Mouse (Mus musculus) gastrocnemius, adult 2 months (tissue): ENCODE measurements at regions not wholly inside any gene's neighbourhood (a gene's known extent, or its start where the extent isn't known, plus 50 kb on each side); places are given as distances from the start of the nearest gene placed in this dataset.

ENCODE experiments used
- DNase-seq: peaks from one replicate; pipeline ENCODE4 v3.0.0; 2022
- H3K27ac ChIP-seq: fragments of 200-600 bp; 2 replicates; pipeline ENCODE4 v1.8.1; 2022; ENCODE audit warnings: mild to moderate bottlenecking
- H3K4me3 ChIP-seq: fragments of 200-600 bp; 2 replicates; pipeline ENCODE4 v1.8.1; 2022; ENCODE audit warnings: mild to moderate bottlenecking, moderate library complexity
- CTCF ChIP-seq: fragments of 200-600 bp; IDR thresholded peaks from 2 replicates; pipeline ENCODE4 v1.8.1; 2022; ENCODE audit warnings: antibody characterized with exemption, mild to moderate bottlenecking, moderate library complexity
- intact Hi-C: fragments of 180-260 bp; cut with DNase I; formaldehyde crosslinking; loops from one replicate; pipeline ENCODE4 v1.15.1; 2025

DNA sequence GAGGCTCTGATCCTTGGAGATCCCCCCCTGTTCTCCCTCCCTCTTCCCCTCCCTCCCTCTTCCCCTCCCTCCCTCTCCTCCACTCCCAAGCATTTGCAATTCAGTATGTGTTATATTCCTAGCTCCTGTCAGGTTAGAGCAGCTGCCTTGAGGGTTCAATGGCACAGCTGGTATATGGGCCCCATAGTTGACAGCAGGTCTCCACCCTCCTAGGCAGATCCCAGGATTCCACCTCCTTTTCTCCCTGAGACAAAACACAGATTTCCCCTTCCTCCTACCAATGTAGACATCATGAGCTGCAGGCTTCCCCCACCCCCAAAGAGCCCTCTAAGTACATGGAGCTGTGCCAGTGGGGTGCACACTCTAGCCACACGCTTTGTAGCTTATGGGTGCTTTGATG is 137.8 kb downstream of the Unc5cl start:
- H3K4me3 ChIP-seq, result no peak overlapping the region
- intact Hi-C loops, result no loop called here
- DNase-seq, result no peak
- TF ChIP-seq CTCF, result no peak
- no peak overlapping the region for H3K27ac ChIP-seq

DNA sequence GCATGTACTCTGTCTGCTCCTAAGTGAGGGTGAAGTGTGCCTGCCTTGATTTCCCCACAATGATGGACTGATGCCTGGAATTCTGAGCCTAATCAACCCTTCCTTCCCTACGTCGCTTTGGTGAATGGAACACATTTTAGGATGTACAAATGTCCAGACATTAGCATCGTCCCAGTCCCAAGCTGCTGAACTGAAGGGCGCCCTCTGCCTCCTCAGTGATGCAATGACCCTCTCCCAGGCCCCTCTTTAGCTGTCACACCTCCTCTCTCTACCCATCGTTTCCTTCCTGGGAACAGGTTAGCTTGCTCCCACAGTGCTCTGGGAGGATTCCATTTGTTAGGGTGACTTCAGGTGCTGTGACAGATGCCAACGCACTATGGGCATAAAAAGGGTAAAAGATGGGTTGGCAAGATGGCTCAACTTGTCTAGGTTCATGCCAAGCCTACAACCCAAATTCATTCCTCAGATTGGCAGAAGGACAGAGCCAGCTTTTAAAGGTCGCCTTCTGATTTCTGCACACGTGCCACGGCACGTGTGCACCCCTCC is 140.8 kb downstream of the Unc5cl start:
- no peak overlapping the region for H3K4me3 ChIP-seq
- intact Hi-C loops, result no loop called here
- no peak for TF ChIP-seq CTCF
- DNase-seq, result no peak
- H3K27ac ChIP-seq, result no peak overlapping the region

- TF ChIP-seq CTCF, result peak; percentile 58
- DNase-seq, result no peak
- H3K27ac ChIP-seq, result no peak overlapping the region
- H3K4me3 ChIP-seq, result no peak overlapping the region
- intact Hi-C loops, result no loop called here
Measured at GRCm38 (mm10) chr17:48596406-48596805, 141.7 kb downstream of the Unc5cl start.

- TF ChIP-seq CTCF, result peak; percentile 36; the same call in 1 of the 2 replicates
- no peak for DNase-seq
- Histone ChIP-seq H3K4me3 (no peak overlapping the region), H3K27ac (no peak overlapping the region)
- intact Hi-C loops, result no loop called here
Measured at GRCm38 (mm10) chr17:48597301-48597700, 142.6 kb downstream of the Unc5cl start.

GRCm38 (mm10) chr17:48598471-48599141 is 143.9 kb downstream of the Unc5cl start:
- TF ChIP-seq CTCF, result no peak
- intact Hi-C loops, result no loop called here
- peak; percentile 65 for DNase-seq

DNA sequence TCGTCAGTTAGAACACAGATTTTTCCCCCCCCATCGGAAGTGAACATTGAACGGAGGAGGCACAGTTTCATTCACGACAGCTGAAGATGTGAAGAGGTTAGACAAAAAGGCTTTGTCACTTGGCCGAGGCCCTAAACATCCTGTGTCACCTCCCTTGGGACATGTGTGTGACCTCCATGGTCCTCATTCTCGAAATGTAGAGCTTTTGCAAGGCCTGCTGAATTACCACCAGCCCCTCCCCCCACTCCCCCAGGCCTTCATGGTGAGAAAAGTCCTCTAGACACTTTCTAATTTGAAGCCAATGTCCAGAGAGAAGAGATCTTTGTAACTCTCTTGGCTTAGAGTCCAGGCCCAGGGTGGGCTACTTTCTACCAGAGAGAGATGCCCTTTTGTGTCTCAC is 145.5 kb downstream of the Unc5cl start:
- intact Hi-C loops, result loop anchor here (5.0 kb wide), 2 partner anchors 63 to 183 kb away; no protein-coding TSS in a partner anchor
- DNase-seq, result no peak
- H3K27ac ChIP-seq, result no peak overlapping the region
- no peak overlapping the region for H3K4me3 ChIP-seq
- TF ChIP-seq CTCF, result no peak

More at GRCm38 (mm10) chr17:48598471-48599141, 143.9 kb downstream of the Unc5cl start:
- H3K27ac ChIP-seq, result peak overlapping the region; percentile 78
- no peak overlapping the region for H3K4me3 ChIP-seq

GRCm38 (mm10) chr17:48602554-48602953 is 147.9 kb downstream of the Unc5cl start:
- Histone ChIP-seq H3K27ac (no peak overlapping the region), H3K4me3 (no peak overlapping the region)
- DNase-seq, result peak; percentile 57
- peak; percentile 77 for TF ChIP-seq CTCF
- intact Hi-C loops, result loop anchor here (2.0 to 5.0 kb wide), 4 partner anchors 65 to 328 kb away; no protein-coding TSS in a partner anchor

DNA sequence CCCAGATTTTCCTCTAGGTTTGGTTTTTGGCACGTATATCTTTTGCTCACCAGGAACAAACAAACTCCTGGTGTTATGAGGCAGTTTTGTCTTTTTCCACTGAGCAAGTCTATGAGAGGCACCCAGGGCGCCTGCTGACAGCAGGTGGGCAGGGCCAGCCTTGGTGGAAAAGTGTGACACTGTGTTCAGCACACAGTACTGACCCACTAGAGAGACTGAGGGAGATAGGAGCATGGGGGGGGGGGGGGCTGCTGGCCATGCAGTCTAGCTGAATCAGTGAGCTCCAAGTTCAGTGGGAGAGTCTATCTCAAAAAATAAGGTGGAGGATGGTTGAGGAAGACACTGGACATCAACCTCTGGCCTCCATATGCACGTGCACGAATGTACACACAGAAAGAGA is 152.1 kb downstream of the Unc5cl start:
- intact Hi-C loops, result no loop called here
- no peak for DNase-seq
- no peak overlapping the region for H3K27ac ChIP-seq
- no peak for TF ChIP-seq CTCF
- no peak overlapping the region for H3K4me3 ChIP-seq

DNA sequence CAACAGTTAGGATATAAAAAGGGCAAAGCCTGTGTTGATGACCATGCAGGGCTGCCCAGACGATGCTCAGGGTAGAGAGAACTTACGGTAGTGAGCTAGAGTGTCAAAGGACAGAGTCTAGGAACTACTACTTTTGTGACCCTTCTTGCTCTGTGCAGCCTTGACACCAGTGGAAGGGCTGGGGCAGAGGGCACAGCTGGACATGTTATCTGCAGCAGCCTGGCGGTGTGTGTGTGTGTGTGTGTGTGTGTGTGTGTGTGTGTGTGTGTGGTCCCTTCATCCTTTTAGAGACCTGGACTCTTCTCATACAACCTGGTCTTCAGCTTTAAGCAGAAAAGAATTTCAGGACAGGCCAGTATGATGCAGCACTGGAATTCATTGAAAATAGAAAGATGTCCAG is 153.6 kb downstream of the Unc5cl start:
- DNase-seq, result no peak
- intact Hi-C loops, result no loop called here
- H3K27ac ChIP-seq, result no peak overlapping the region

DNA sequence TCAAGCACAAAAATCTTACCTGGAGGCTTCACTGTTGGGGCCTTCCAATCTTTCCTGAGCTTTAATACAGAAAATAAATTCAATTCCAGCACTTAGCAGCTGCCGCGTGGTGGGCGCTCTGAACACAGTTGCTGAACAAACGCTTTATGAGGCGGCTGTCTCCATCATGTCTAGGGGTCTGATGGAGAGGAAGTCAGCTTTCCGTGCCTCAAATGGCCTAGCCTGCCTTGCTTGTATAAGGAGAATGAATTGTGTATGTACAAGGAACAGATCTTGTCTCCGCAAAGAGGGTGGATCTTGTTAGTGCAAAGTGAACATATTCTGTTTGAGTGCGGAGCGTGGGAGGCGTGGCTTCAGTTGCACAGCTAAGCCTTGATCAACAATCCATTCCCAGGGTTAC is 155.4 kb downstream of the Unc5cl start:
- Histone ChIP-seq H3K4me3 (no peak overlapping the region), H3K27ac (no peak overlapping the region)
- DNase-seq, result no peak
- TF ChIP-seq CTCF, result no peak
- intact Hi-C loops, result no loop called here

More for the DNA sequence above, 153.6 kb downstream of the Unc5cl start:
- H3K4me3 ChIP-seq, result no peak overlapping the region
- TF ChIP-seq CTCF, result no peak

GRCm38 (mm10) chr17:48610806-48611205 is 156.1 kb downstream of the Unc5cl start:
- no peak for DNase-seq
- intact Hi-C loops, result no loop called here
- no peak for TF ChIP-seq CTCF
- Histone ChIP-seq H3K4me3 (no peak overlapping the region), H3K27ac (no peak overlapping the region)

- no peak overlapping the region for H3K27ac ChIP-seq
- peak; percentile 37 for TF ChIP-seq CTCF
- intact Hi-C loops, result no loop called here
Measured at GRCm38 (mm10) chr17:48613491-48613890, 158.8 kb downstream of the Unc5cl start.

DNA sequence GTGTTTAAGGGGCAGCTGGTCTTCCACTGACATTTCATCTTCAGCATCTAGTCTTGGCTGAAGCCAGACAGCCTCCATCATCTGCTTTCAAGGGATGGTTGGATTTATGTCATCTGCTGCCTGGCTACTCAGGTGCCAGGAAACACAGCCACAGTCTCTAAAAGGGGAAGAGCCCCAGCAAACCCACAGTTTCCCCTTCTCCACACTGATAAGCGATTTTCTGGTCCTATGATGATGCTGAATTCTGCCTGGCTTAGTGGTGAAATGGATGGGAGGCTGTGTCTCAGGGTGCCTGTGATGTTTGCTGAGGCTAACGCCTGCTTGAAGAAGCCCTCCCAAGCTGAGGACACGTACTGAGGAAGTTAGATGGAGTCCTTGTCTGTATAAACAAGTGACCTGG is 160.5 kb downstream of the Unc5cl start:
- no peak for TF ChIP-seq CTCF
- Histone ChIP-seq H3K4me3 (no peak overlapping the region), H3K27ac (no peak overlapping the region)
- no peak for DNase-seq
- intact Hi-C loops, result no loop called here

More at GRCm38 (mm10) chr17:48613491-48613890, 158.8 kb downstream of the Unc5cl start:
- H3K4me3 ChIP-seq, result no peak overlapping the region
- DNase-seq, result no peak

DNA sequence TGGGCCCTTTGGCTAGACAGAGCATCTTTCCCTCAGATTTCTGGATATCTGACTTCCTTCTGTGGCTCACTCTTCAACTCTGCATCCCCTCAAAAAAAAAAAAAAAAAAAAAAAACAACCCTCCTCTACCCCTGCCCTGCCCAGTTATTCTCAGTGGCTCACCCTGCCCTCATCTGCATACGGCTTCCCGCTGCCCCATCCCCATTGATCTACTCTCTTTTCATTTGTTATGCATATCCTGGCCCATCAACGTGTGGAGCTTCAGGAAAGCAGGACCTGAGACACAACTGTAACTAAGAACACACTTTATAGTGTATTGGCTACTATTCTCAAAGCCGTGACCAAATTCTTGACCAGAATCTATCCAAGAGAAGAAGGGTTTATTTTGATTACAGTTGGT is 161.5 kb downstream of the Unc5cl start:
- no peak for DNase-seq
- intact Hi-C loops, result no loop called here

More for the DNA sequence above, 161.5 kb downstream of the Unc5cl start:
- Histone ChIP-seq H3K27ac (no peak overlapping the region), H3K4me3 (no peak overlapping the region)
- TF ChIP-seq CTCF, result no peak
